Mouse (Mus musculus): Measurements from ENCODE around the gene Churc1. TPM values are rescaled to one million over a fixed set of nuclear protein-coding genes. Genes with fewer than 3 reads are reported as not detected.
"Not testable (repeated sequence)": the region's sequence is repeated elsewhere in the genome, so short reads cannot be mapped to it uniquely, and the experiment has no call there.

Churc1 gene
- polyA plus RNA-seq, 1 experiment from 2014 or later: 91.2 TPM

- Histone ChIP-seq H3K4me1 (ENCODE audit: control insufficient read depth, insufficient read depth, low read length) (no peaks in the 10 kb centered on the region), H3K4me3 (ENCODE audit: low read depth, low read length) (no peak overlapping the region), H3K9me3 (ENCODE audit: control insufficient read depth, low read length) (no peaks in the 10 kb centered on the region), H3K4me2 (ENCODE audit: low read depth, severe bottlenecking) (no peak overlapping the region), H3K9ac (ENCODE audit: low read length) (no peak overlapping the region), H3K27me3 (ENCODE audit: control insufficient read depth, insufficient read depth, low read length) (no peaks in the 10 kb centered on the region), H3K27ac (replicated peaks; ENCODE audit: low read depth, low read length) (no peak overlapping the region), H3K36me3 (ENCODE audit: control insufficient read depth, insufficient read depth, low read length) (no peaks in the 10 kb centered on the region)
- ATAC-seq (ENCODE audit: insufficient number of reproducible peaks, low FRiP score, low TSS enrichment, low read depth): no peak
- WGBS: 75% methylated on average over 12 of the region's 12 CpGs
- no peak for DNase-seq (ENCODE audit: low spot score)
Observed at GRCm38 (mm10) chr12:76780639-76781468, 15.5 kb downstream of the Churc1 start.

DNA sequence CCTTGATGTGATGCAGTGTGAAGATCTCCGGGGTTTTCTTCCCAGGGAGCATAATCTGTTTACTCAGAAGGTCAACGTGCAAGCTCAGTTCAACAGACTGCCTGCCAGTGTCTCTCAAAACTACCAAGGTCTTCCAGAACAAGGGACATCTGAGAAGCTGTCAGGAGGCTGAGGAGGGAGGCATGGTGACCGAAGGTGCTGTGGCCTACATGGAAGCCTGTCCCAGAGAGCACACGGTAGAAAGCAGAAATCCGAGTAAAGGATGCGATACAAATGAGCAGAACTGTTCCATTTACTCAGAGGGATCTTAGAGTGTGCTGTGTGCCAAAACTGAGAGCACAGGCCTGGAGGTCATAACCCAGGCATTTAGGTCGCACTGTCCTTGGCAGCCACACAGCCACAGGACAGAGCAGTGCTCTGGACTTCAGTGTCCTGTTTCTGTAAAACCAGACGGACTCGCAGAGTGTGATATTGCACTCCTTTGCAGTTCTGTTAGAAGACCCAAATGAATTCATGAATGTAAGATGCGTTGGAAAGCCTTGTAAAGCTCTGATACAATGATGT lies 18.8 kb downstream of the Churc1 start:
- no peaks in the 10 kb centered on the region for H3K4me1 ChIP-seq (ENCODE audit: control insufficient read depth, insufficient read depth, low read length)
- WGBS: 70% methylated on average over 10 of the region's 10 CpGs
- no peak overlapping the region for H3K27ac ChIP-seq (replicated peaks; ENCODE audit: low read depth, low read length)
- no peak overlapping the region for H3K4me2 ChIP-seq (ENCODE audit: low read depth, severe bottlenecking)
- H3K9ac ChIP-seq (ENCODE audit: low read length): no peak overlapping the region
- ATAC-seq (ENCODE audit: insufficient number of reproducible peaks, low FRiP score, low TSS enrichment, low read depth): no peak
- H3K9me3 ChIP-seq (ENCODE audit: control insufficient read depth, low read length): no peaks in the 10 kb centered on the region
- no peak for DNase-seq (ENCODE audit: low spot score)
- no peaks in the 10 kb centered on the region for H3K27me3 ChIP-seq (ENCODE audit: control insufficient read depth, insufficient read depth, low read length)
- no peak overlapping the region for H3K4me3 ChIP-seq (ENCODE audit: low read depth, low read length)
- H3K36me3 ChIP-seq (ENCODE audit: control insufficient read depth, insufficient read depth, low read length): no peaks in the 10 kb centered on the region

GRCm38 (mm10) chr12:76790446-76791084 lies 25.2 kb downstream of the Churc1 start:
- Histone ChIP-seq H3K36me3 (ENCODE audit: control insufficient read depth, insufficient read depth, low read length) (no peaks in the 10 kb centered on the region), H3K4me3 (ENCODE audit: low read depth, low read length) (no peak overlapping the region), H3K27ac (replicated peaks; ENCODE audit: low read depth, low read length) (no peak overlapping the region), H3K27me3 (ENCODE audit: control insufficient read depth, insufficient read depth, low read length) (no peaks in the 10 kb centered on the region), H3K4me2 (ENCODE audit: low read depth, severe bottlenecking) (no peak overlapping the region), H3K9me3 (ENCODE audit: control insufficient read depth, low read length) (no peaks in the 10 kb centered on the region), H3K9ac (ENCODE audit: low read length) (no peak overlapping the region), H3K4me1 (ENCODE audit: control insufficient read depth, insufficient read depth, low read length) (no peaks in the 10 kb centered on the region)
- 69% methylated on average over 8 of the region's 8 CpGs for WGBS
- no peak for DNase-seq (ENCODE audit: low spot score)
- ATAC-seq (ENCODE audit: insufficient number of reproducible peaks, low FRiP score, low TSS enrichment, low read depth): no peak

DNA sequence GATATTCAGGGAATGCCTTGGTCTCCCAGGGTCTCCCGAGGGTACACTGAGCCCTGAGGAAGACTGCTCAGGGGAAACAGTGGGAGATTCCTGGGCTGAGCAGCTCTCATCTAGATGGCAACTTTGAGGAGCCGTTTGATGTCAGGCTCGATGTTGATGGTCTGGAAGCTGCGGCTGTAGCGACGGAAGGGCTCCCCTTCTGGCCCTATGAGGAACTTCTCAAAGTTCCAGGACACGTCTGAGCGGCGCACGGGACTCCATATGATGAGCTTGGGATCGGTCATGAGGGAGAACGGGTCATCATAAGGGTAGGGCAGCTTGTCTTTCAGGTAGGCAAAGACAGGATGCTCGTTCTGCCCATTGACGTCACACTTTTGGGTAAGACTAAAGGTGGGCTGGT lies 27.2 kb downstream of the Churc1 start:
- 32% methylated on average over 13 of the region's 14 CpGs for WGBS
- not testable (repeated sequence) for ATAC-seq (ENCODE audit: insufficient number of reproducible peaks, low FRiP score, low TSS enrichment, low read depth)

GRCm38 (mm10) chr12:76795350-76795749 lies 30.0 kb downstream of the Churc1 start, which contains the start of gene Gpx2:
TSS of gene Gpx2 (minus strand) at chr12:76795554.
- Histone ChIP-seq H3K9me3 (ENCODE audit: control insufficient read depth, low read length) (no peaks in the 10 kb centered on the region), H3K4me3 (ENCODE audit: low read depth, low read length) (no peak within 1 kb of the TSS), H3K4me1 (ENCODE audit: control insufficient read depth, insufficient read depth, low read length) (no peaks in the 10 kb centered on the region), H3K27ac (replicated peaks; ENCODE audit: low read depth, low read length) (no peak within 1 kb of the TSS), H3K9ac (ENCODE audit: low read length) (no peak within 1 kb of the TSS), H3K27me3 (ENCODE audit: control insufficient read depth, insufficient read depth, low read length) (no peaks in the 10 kb centered on the region), H3K4me2 (ENCODE audit: low read depth, severe bottlenecking) (no peak within 1 kb of the TSS), H3K36me3 (ENCODE audit: control insufficient read depth, insufficient read depth, low read length) (no peaks in the 10 kb centered on the region)
- ATAC-seq (ENCODE audit: insufficient number of reproducible peaks, low FRiP score, low TSS enrichment, low read depth) (no peak), DNase-seq (ENCODE audit: low spot score) (no peak)
- 78% methylated on average over 5 of the region's 5 CpGs for WGBS

More for the DNA sequence above, 27.2 kb downstream of the Churc1 start:
- H3K9ac ChIP-seq (ENCODE audit: low read length); H3K4me1 ChIP-seq (ENCODE audit: control insufficient read depth, insufficient read depth, low read length); H3K4me2 ChIP-seq (ENCODE audit: low read depth, severe bottlenecking); H3K36me3 ChIP-seq (ENCODE audit: control insufficient read depth, insufficient read depth, low read length); DNase-seq (ENCODE audit: low spot score); H3K9me3 ChIP-seq (ENCODE audit: control insufficient read depth, low read length); H3K4me3 ChIP-seq (ENCODE audit: low read depth, low read length); H3K27me3 ChIP-seq (ENCODE audit: control insufficient read depth, insufficient read depth, low read length); H3K27ac ChIP-seq (replicated peaks; ENCODE audit: low read depth, low read length): not testable (repeated sequence)

- DNase-seq (ENCODE audit: low spot score) (no peak), ATAC-seq (ENCODE audit: insufficient number of reproducible peaks, low FRiP score, low TSS enrichment, low read depth) (no peak)
- Histone ChIP-seq H3K4me3 (ENCODE audit: low read depth, low read length) (no peak overlapping the region), H3K36me3 (ENCODE audit: control insufficient read depth, insufficient read depth, low read length) (no peaks in the 10 kb centered on the region), H3K4me2 (ENCODE audit: low read depth, severe bottlenecking) (no peak overlapping the region), H3K4me1 (ENCODE audit: control insufficient read depth, insufficient read depth, low read length) (no peaks in the 10 kb centered on the region), H3K9me3 (ENCODE audit: control insufficient read depth, low read length) (no peaks in the 10 kb centered on the region), H3K9ac (ENCODE audit: low read length) (no peak overlapping the region), H3K27ac (replicated peaks; ENCODE audit: low read depth, low read length) (no peak overlapping the region), H3K27me3 (ENCODE audit: control insufficient read depth, insufficient read depth, low read length) (no peaks in the 10 kb centered on the region)
- WGBS: 82% methylated on average over 7 of the region's 7 CpGs
Observed at GRCm38 (mm10) chr12:76796938-76797539, 31.7 kb downstream of the Churc1 start.

DNA sequence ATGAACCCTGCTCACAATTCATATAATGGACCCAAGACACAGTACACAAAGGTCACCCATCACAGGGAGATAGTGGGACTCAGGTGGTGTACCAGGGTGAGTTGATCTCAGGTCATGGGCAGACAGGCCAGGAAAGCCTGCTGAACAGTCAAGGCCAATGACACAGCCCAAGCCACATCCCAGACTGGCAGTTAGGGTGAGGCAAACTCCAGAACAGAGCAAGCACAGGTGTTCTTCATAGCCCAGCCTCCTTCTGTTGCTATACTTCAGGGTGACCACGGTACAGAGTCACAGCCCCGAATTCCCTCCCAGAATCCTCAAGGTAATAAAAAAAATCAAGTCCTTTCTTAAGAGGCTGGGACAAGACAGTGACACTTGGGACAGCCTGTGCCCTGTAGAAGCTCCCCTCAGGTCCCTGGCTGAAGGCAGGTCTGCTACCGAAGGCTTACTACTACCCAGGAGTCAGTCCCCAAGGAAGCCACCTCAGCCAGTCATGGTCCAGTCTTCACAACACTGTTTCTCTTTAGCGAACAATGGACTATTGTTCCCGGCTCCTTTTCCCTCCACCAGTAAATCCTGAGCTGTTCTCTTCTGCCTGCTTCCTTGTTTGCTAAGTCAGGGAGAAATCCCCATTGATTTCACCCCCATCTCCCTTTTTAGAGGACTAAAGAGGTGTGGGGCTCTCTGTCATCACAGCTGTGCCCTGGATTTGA lies 32.8 kb downstream of the Churc1 start:
- Histone ChIP-seq H3K4me3 (ENCODE audit: low read depth, low read length) (no peak overlapping the region), H3K36me3 (ENCODE audit: control insufficient read depth, insufficient read depth, low read length) (no peaks in the 10 kb centered on the region), H3K9ac (ENCODE audit: low read length) (no peak overlapping the region), H3K9me3 (ENCODE audit: control insufficient read depth, low read length) (no peaks in the 10 kb centered on the region), H3K27ac (replicated peaks; ENCODE audit: low read depth, low read length) (no peak overlapping the region), H3K27me3 (ENCODE audit: control insufficient read depth, insufficient read depth, low read length) (no peaks in the 10 kb centered on the region), H3K4me2 (ENCODE audit: low read depth, severe bottlenecking) (no peak overlapping the region), H3K4me1 (ENCODE audit: control insufficient read depth, insufficient read depth, low read length) (no peaks in the 10 kb centered on the region)
- no peak for ATAC-seq (ENCODE audit: insufficient number of reproducible peaks, low FRiP score, low TSS enrichment, low read depth)
- no peak for DNase-seq (ENCODE audit: low spot score)
- WGBS: 82% methylated on average over 5 of the region's 5 CpGs

DNA sequence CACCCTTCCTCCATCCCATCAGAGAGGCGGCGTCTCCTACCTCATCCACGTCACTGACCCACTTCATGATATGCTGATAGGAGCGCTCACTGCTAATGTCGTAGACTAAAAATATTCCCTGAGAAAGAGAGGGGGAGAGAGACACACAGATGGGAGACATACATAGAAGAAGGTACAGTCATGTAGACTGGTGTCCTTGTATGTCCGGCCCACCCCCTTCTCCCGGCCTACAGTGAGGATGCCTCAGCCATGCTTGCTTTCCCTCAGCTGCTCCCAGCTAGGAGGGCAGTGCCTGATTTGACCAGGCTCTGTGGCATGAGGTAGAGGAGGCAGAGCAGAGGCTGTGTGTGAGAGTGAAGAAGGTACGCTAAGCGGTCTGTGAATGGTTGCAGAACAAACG lies 37.7 kb downstream of the Churc1 start:
- ATAC-seq (ENCODE audit: insufficient number of reproducible peaks, low FRiP score, low TSS enrichment, low read depth) (no peak), DNase-seq (ENCODE audit: low spot score) (no peak)
- WGBS: 93% methylated on average over 10 of the region's 10 CpGs
- Histone ChIP-seq H3K27ac (replicated peaks; ENCODE audit: low read depth, low read length) (no peak overlapping the region), H3K27me3 (ENCODE audit: control insufficient read depth, insufficient read depth, low read length) (no peaks in the 10 kb centered on the region), H3K4me2 (ENCODE audit: low read depth, severe bottlenecking) (no peak overlapping the region), H3K4me1 (ENCODE audit: control insufficient read depth, insufficient read depth, low read length) (no peaks in the 10 kb centered on the region), H3K9ac (ENCODE audit: low read length) (no peak overlapping the region), H3K9me3 (ENCODE audit: control insufficient read depth, low read length) (no peaks in the 10 kb centered on the region), H3K4me3 (ENCODE audit: low read depth, low read length) (no peak overlapping the region), H3K36me3 (ENCODE audit: control insufficient read depth, insufficient read depth, low read length) (no peaks in the 10 kb centered on the region)

Data from limb, embryonic 11.5 days (tissue).